Mouse (Mus musculus) bone marrow macrophage, adult 2 months (primary cell): ENCODE data around the gene Clca3a2. TPM values are rescaled to one million over a fixed set of nuclear protein-coding genes. Genes with fewer than 3 reads are reported as not detected.
"Not testable (repeated sequence)": the region's sequence is repeated elsewhere in the genome, so short reads cannot be mapped to it uniquely, and the experiment has no call there.

ENCODE experiments used
- H3K27ac ChIP-seq: 2 replicates; pipeline ENCODE4 v1.5.1; 2012; ENCODE audit warnings: low read depth, low read length; ENCODE audit not compliant: insufficient read depth
- H3K4me1 ChIP-seq: 2 replicates; pipeline ENCODE4 v1.6.1; 2012; ENCODE audit warnings: low read length; ENCODE audit not compliant: control insufficient read depth, insufficient read depth
- H3K4me3 ChIP-seq: 2 replicates; pipeline ENCODE4 v1.5.1; 2012; ENCODE audit warnings: mild to moderate bottlenecking, low read length, moderate library complexity; ENCODE audit not compliant: insufficient read depth
- CTCF ChIP-seq: IDR thresholded peaks from 2 replicates; pipeline ENCODE4 v1.5.1; 2012; ENCODE audit warnings: low read depth, mild to moderate bottlenecking, low read length, moderate library complexity
- POLR2A ChIP-seq: IDR thresholded peaks from 2 replicates; pipeline ENCODE4 v1.6.1; 2012; ENCODE audit warnings: mild to moderate bottlenecking, low read depth, low read length, borderline replicate concordance
- polyA plus RNA-seq: library from polyadenylated mRNA; stranded (reverse); fragments of >200 nt; gene quantifications from 2 replicates; pipeline ENCODE4 v1.2.4, GENCODE M21; 2012; ENCODE audit not compliant: missing spikeins, insufficient read depth, insufficient read length

The Clca3a2 gene
- polyA plus RNA-seq, result not detected in 2 replicates

- not testable (repeated sequence) for H3K27ac ChIP-seq, H3K4me3 ChIP-seq, H3K4me1 ChIP-seq
Measured at GRCm38 (mm10) chr3:144819219-144819618, at the start of gene Clca3a2. TSS of gene Clca3a2 (minus strand) at chr3:144819494.

DNA sequence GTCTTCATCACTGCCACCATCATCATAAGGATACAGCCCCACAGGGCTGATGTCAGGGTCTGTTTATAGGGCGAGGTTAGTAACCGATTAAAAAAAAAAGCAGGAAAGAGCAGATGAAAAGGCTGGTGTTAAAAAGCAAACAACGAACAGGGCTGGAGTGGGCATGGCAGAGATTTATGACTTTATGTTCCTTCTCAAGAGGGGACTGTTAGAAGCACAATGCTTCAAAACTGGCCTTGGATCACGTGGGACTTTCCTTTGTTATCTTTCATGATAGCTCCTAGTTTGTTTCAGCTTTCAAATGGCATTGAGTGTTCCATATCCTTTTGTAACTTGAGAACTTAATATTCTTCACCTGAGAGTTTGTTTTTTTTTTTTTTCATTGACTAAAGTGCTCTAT is 30.3 kb upstream of the Clca3a2 start:
- no peaks in the 10 kb centered on the region for H3K4me1 ChIP-seq
- no peak for TF ChIP-seq CTCF
- no peak for TF ChIP-seq POLR2A
- no peak overlapping the region for H3K4me3 ChIP-seq
- no peak overlapping the region for H3K27ac ChIP-seq

DNA sequence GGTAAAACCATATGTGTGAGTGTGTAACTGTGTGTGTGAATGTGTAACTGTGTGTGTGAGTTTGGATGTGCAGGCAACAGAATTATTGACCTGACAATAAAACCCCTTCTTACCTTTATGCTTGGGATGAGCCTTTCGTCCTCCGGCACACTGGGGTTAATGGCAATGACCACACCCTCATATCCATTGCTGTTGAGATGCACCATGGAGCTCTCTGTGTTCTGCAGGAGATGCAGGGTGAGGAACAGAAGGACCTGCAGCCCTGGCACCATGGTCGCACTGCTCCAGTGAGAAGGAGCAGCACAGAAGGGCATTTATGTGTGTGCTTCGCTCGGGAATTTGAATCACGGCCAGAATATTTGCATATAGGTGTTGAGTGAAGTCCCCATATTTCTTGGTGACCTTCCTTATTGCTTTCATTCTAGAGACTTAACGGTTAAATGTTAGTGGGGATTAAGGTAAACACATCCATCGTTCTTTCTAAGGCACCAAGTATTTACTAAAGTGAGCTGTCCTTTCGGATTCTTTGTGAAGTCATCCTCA is 29.8 kb upstream of the Clca3a2 start, which contains the start of gene Clca3b:
Gene Clca3b (minus strand): TSS at position 344 of the 543 bp plus-strand sequence.
- not testable (repeated sequence) for H3K4me1 ChIP-seq, H3K4me3 ChIP-seq, H3K27ac ChIP-seq

- TF ChIP-seq POLR2A, result no peak
- TF ChIP-seq CTCF, result no peak
- no peaks in the 10 kb centered on the region for H3K4me1 ChIP-seq
- H3K4me3 ChIP-seq, result no peak overlapping the region
- no peak overlapping the region for H3K27ac ChIP-seq
Measured at GRCm38 (mm10) chr3:144827257-144827656, 8.0 kb upstream of the Clca3a2 start.

DNA sequence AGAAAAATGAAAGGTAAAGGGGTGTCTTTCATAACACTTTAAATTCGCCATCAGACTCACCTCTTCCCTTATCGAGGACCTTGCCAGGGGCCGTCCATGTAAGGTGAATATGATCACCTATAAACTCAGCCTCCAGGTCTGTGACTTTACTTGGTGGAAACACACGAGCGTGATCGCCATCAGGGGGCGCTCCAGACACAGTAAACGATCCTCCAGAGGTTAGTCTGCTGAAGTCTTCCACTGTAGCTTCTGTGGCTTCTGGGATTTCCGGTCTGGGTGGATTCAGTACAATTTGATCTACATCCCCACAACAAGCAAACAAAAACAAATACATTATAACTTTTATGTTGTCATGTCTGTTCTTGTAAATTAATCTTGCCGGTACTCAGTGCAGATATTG is 5.9 kb upstream of the Clca3a2 start:
- H3K27ac ChIP-seq, result no peak overlapping the region
- no peaks in the 10 kb centered on the region for H3K4me1 ChIP-seq
- no peak overlapping the region for H3K4me3 ChIP-seq
- TF ChIP-seq CTCF (peak; percentile 90), POLR2A (no peak)

- TF ChIP-seq POLR2A (no peak), CTCF (no peak)
- H3K27ac ChIP-seq, result no peak overlapping the region
- no peaks in the 10 kb centered on the region for H3K4me1 ChIP-seq
- no peak overlapping the region for H3K4me3 ChIP-seq
Measured at GRCm38 (mm10) chr3:144823331-144823730, 4.0 kb upstream of the Clca3a2 start.

GRCm38 (mm10) chr3:144820632-144821031 is 1.3 kb upstream of the Clca3a2 start:
- H3K4me3 ChIP-seq, result no peak overlapping the region
- no peak for TF ChIP-seq CTCF
- TF ChIP-seq POLR2A, result no peak
- no peaks in the 10 kb centered on the region for H3K4me1 ChIP-seq
- no peak overlapping the region for H3K27ac ChIP-seq

GRCm38 (mm10) chr3:144813336-144813735 is 6.0 kb downstream of the Clca3a2 start:
- H3K4me3 ChIP-seq, H3K4me1 ChIP-seq, H3K27ac ChIP-seq: not testable (repeated sequence)

DNA sequence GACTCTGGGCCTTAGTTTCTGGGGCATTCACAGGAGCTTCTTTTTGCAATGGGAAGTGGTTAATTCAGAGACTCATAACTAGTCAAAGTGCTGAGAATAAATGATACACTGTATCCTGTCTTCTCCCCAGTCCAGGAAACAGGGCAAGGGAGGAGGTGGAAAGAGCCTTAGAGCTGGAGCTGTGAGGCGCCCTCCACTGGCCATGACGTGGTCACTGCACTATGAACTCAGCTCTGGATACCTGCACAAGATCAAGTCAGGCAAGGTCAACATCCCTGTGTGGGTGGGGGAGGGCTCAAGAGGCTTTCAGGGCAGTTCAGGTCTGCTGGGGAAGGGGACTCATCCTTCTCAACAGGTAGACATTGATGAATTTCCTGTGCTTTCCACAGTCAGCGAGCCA is 7.5 kb downstream of the Clca3a2 start:
- TF ChIP-seq POLR2A (no peak), CTCF (no peak)
- Histone ChIP-seq H3K27ac (no peak overlapping the region), H3K4me1 (no peaks in the 10 kb centered on the region), H3K4me3 (no peak overlapping the region)

DNA sequence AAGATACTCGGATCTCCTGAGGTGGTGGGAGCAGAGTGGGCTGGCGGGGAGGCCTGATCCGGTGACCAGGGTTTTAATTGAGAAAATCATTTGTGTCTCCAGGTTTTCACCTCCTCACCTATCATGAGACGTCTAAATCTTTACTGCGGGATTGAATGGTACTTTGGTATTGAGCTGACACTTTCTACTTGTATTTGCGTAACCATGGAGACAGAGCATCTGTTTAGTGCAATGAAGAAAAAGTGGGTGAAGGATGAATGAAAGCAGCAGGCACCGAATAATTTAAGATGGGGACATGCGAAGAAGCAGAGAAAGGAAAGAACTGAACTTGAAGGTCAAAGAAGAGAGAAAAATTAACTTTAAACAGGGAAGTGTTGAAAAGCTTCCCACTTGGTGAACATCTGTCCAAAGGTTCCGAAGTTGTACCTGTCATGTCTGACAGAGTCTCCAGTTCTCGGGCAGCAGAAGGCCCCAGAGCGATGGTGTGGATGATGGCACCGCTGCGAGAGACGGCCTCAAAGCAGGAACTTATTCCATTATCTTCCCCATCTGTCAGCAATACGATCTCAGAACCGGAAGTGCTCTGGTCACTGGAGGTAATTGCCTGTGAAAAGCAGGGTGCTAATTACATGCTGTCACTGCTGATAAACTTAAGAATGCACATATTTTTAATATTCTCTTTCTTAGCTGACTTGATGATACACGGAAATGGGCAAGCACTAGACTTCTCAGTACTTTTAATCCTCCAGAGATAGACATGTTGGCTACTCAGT is 11.0 kb downstream of the Clca3a2 start:
- H3K4me1 ChIP-seq, H3K27ac ChIP-seq, H3K4me3 ChIP-seq: not testable (repeated sequence)

DNA sequence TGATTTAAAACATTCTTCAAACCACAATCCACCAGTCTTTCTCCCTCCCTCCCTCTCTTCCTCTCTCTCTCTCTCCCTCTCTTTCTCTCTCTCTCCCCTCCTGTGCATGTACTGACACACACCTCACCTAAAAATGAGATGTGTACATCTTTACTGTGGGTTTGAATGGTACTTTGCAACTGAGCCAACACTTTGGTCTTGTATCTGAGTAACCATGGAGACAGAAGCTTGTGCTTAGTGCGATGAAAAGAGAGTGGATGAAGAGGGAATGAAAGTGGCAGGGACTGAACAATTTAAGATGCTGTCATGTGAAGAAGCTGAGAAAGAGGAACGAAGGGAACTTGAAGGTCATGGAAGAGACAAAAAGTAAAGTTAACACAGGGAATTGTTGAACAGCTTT is 12.7 kb downstream of the Clca3a2 start:
- not testable (repeated sequence) for H3K4me3 ChIP-seq, H3K4me1 ChIP-seq, H3K27ac ChIP-seq
